1 mouse cellular context compared by ENCODE assay signal in the genomic region with DNA sequence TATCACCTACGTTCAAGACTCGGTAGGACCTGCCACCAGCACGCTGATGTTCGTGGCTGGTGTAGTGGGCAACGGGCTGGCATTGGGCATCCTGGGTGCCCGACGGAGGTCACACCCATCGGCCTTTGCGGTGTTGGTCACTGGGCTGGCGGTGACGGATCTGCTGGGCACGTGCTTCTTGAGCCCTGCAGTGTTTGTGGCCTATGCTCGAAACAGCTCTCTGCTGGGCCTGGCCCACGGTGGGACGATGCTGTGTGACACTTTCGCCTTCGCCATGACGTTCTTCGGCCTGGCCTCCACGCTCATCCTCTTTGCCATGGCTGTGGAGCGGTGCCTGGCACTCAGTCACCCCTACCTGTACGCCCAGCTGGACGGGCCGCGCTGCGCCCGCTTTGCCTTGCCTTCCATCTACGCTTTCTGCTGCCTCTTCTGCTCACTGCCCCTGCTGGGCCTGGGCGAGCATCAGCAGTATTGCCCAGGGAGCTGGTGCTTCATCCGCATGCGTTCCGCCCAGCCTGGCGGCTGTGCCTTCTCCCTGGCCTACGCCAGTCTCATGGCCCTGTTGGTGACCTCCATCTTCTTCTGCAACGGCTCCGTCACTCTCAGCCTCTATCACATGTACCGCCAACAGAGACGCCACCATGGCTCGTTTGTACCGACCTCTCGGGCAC.
TF ChIP-seq lines count a peak whose summit lies in the region.

No protein-coding gene starts in this region.

TF ChIP-seq in ES-E14, 5 proteins besides CTCF, POLR2A, EP300 and RAD21:
- TF ChIP-seq ZC3H11A (IDR thresholded peaks at IDR 0.05; ENCODE audit: borderline replicate concordance, low read depth, low read length) (no peak), CHD2 (IDR thresholded peaks at IDR 0.05; ENCODE audit: low read depth, low read length) (no peak), ZNF384 (IDR thresholded peaks at IDR 0.05; ENCODE audit: low read depth, low read length) (no peak), MAFK (IDR thresholded peaks at IDR 0.05; ENCODE audit: insufficient read depth, low read depth, low read length) (no peak), HCFC1 (IDR thresholded peaks at IDR 0.05; ENCODE audit: borderline replicate concordance, insufficient read depth, low read length) (no peak)
TF ChIP-seq in ES-E14: peak in this region for 0.
